Mouse (Mus musculus): Measurements from ENCODE around the gene Wwp2.

Gene Wwp2

GRCm38 (mm10) chr8:107435962-107436831 lies at the start of gene Wwp2:
TSS of gene Wwp2 (plus strand) at chr8:107436365.
- peak; percentile 89 for DNase-seq (ENCODE audit: extremely low spot score, low spot score)

DNA sequence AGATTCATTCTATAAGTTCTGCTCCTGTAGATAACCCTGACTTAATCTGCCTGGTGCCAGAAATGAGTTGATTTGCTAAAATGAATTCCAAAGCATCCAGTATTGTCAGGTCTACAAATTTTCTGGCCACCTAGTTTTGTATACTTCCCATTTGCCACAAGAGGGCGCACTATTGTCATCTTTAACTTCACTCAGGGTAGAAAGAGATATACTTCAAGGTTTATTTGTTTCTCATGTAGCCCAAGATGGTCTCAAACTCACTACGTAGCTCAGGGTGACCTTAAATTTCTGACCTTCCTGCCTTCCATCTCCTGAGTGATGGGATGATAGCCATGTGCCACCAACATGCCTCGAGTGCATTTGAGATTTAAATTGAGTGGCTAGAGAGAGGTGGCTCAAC lies 49.5 kb upstream of the Wwp2 start:
- no peak for DNase-seq (ENCODE audit: extremely low spot score, low spot score)

GRCm38 (mm10) chr8:107387861-107388260 lies 48.3 kb upstream of the Wwp2 start:
- DNase-seq (ENCODE audit: extremely low spot score, low spot score), result no peak

GRCm38 (mm10) chr8:107389557-107389956 lies 46.6 kb upstream of the Wwp2 start:
- DNase-seq (ENCODE audit: extremely low spot score, low spot score), result no peak

DNA sequence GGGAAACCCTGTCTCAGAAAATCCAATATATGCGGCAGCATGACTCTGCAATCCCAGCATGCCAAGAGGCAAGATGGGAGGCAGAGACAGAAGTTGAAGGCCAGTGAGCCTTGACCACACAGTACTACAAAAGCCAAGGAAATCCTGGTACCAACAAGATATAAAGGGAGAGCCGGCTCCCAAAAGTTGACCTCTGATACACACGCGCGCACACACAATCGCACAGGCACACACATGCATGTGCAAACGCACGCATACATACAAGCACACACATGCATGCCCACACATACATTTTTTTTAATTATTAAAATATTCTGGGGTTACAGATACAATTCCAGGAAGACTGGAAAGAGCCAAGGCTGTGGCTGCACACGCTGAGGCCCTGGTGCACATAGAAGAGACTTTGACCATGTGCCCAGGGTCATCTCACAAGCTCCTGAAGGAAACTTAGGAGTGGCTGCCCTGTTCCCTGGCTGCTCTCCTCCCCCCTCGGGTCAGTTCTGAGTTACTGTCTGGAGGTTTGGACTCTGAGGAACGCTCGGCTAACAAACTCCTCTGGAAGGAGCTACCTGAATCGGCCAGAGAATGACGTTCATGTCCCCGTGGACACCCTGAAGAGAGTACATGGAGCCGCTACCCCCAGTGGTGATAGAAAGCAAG lies 45.6 kb upstream of the Wwp2 start:
- DNase-seq (ENCODE audit: extremely low spot score, low spot score), result no peak

GRCm38 (mm10) chr8:107391136-107391516 lies 45.0 kb upstream of the Wwp2 start:
- DNase-seq (ENCODE audit: extremely low spot score, low spot score), result no peak

GRCm38 (mm10) chr8:107395397-107395796 lies 40.8 kb upstream of the Wwp2 start:
- DNase-seq (ENCODE audit: extremely low spot score, low spot score), result no peak

- no peak for DNase-seq (ENCODE audit: extremely low spot score, low spot score)
These were observed 40.0 kb upstream of the Wwp2 start for GRCm38 (mm10) chr8:107396106-107396670.

DNA sequence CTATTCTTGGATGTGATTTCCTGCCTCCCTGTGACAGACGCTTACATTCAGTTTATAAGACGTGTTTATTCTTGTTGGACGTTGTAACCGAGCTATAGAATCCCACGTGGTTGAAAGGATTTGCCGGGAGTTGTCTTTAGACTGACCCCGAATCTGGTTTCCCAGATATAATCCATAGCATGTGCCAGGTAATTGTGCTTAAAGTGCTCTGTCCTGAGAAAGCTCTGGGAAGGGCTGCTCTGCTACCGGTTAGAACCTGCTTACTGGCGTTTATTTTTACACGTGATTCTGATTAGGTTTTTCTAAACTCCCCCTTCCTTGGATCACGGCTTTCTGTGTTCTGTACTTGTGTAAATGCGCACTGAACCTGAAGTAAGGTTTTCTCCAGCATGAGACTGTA lies 38.5 kb upstream of the Wwp2 start:
- DNase-seq (ENCODE audit: extremely low spot score, low spot score), result no peak

- no peak for DNase-seq (ENCODE audit: extremely low spot score, low spot score)
These were observed 36.7 kb upstream of the Wwp2 start for GRCm38 (mm10) chr8:107399495-107399894.

DNA sequence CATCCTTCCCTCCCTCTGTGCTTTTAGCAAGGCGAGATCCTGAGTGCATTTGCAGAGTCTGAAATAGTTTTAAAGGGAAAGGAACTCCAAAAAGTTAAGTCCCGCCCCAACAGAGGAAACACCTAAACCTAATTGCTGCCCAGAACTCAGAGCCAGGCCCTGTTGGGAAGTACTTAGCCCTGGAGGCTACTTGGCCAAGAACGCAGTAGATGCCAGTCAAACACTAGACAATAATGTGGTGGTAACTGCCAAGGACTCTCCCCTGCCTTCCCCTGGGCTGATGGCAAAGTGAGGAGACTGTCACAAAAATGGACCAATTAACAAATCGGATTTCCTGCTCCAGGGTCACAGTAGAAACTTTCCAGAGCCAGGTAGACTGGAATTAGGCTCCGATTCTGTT lies 34.3 kb upstream of the Wwp2 start:
- DNase-seq (ENCODE audit: extremely low spot score, low spot score), result no peak

DNA sequence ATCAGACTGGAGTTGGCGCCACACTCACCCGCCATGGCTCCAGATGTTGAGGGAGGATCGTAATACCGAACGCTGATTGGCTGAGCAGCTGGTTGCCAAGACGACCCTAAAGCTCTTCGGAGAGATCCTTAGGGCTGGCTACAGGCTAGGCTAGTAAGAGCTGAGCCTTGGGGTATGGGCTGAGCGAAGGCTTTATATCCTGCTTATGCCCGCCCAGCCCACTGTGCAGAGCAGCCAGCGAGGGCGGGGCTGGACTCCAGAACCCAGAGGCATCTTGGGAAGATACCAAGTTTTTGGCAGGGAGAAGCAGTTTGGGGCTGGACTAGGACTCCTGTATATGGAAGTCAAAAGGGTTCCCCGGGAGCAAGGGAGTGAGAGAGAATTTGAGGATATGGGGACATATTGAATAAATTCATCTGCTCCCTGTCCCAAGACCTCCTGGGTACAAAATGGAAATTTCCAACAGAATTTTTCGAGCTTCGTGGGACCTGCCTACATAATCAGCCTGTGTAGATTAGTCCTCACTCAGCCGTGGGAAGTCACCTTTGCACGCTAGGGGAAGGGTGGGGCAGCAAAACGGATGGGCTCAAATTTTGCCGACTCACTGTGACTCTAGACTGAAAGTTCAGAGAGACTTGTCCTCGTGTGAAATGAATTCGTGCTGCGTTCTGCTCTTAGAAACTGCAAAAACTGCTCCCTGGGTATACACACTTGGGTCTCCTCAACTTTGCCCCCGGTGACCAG lies 33.0 kb upstream of the Wwp2 start, which contains the start of gene Nqo1:
Gene Nqo1, minus strand, starts transcription at position 169 of the 744 bp plus-strand sequence.
- DNase-seq (ENCODE audit: extremely low spot score, low spot score), result peak; percentile 74

DNA sequence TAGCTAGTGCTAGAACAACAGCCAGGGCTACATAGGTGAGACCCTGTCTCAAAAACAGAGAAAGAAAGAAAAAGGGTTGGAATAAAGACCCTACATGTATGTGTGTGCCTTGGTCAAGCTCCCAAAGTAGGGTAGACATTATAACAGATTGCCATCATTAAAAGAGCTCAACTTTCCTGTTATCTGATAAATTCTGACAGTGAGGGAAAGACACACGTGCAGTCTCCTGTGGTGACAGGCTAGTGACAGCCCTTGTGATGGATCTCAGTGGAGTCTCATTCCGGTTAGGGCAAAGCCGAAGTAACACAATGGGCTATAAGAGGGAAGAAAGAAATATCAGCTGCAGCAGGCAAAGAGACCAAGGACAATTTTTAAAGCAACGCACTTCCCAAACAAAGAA lies 32.1 kb upstream of the Wwp2 start:
- no peak for DNase-seq (ENCODE audit: extremely low spot score, low spot score)

- DNase-seq (ENCODE audit: extremely low spot score, low spot score), result no peak
These were observed 30.2 kb upstream of the Wwp2 start for GRCm38 (mm10) chr8:107405935-107406334.

- DNase-seq (ENCODE audit: extremely low spot score, low spot score), result peak; percentile 39
These were observed 24.8 kb upstream of the Wwp2 start for GRCm38 (mm10) chr8:107411391-107411790.

GRCm38 (mm10) chr8:107412552-107412951 lies 23.6 kb upstream of the Wwp2 start:
- DNase-seq (ENCODE audit: extremely low spot score, low spot score), result no peak

DNA sequence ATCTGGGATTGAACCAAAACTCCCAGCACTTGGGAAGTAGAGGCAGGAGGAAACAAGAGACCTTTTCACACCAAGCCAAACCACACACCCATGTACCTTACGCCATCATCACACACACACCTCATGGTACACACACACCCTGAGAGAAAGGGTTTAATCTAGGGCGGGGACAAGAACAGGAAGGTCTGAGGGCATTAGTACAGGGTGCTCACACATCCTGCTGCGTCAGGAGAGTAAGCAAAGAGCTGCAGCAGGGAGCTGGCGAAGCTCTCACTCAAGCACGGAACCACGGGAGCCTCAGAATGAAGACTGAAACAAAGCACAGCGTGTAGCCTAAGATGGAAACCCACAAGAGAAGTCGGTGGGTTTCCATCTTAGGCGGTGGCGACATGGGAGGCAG lies 22.3 kb upstream of the Wwp2 start:
- no peak for DNase-seq (ENCODE audit: extremely low spot score, low spot score)

- DNase-seq (ENCODE audit: extremely low spot score, low spot score), result no peak
These were observed 19.2 kb upstream of the Wwp2 start for GRCm38 (mm10) chr8:107417001-107417400.

GRCm38 (mm10) chr8:107424176-107424575 lies 12.0 kb upstream of the Wwp2 start:
- no peak for DNase-seq (ENCODE audit: extremely low spot score, low spot score)

DNA sequence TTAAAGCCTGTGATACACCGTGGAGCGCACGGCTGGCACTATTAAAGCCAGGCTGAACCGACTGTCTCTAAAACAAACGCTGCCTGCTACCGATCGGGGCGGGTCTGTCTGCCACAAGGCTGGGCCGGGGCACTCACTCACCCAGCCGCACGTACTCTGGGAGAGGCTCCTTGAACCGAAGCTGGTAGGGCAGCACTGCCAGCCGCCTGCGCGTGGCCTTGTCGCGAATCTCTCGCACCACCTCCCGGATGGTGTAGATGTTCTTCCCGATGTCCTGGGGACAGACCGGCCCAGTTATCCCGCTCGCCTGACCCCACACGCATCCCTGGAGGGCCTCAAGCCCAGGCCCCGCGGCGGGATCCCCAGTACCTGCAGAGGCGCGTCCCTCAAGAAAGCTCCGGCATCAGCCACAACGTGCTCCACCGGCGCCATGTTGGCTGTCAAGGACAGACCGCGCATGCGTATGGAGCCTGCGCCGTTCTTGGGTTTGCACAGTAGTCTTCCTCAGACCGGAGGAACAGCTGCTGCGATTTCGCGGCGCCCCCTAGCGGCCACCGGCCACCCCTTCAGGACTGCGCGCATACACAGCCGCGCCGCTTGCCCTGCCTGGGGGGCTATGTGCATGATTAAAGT lies 11.5 kb upstream of the Wwp2 start, which contains the start of gene Nob1:
Gene Nob1, minus strand, starts transcription at position 455 of the 633 bp plus-strand sequence.
- DNase-seq (ENCODE audit: extremely low spot score, low spot score), result peak; percentile 98

DNA sequence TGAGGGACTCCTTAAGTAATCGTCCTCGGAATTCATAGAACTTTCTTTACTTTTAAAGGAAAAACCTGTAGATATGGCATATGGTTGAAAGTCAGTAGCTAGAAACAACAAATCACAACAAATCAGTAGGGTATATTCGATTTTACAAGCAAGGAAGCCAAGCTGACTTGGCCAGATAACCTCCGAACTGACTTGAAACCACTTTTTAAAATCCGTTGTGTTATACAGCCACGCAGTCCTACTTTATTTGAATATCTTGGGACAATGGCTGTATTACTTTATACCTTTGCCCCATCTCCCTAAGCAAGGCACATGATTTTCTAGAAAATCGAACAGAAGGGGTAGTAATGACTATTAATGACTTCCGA lies 11.0 kb upstream of the Wwp2 start:
- no peak for DNase-seq (ENCODE audit: extremely low spot score, low spot score)

All from neural tube, embryonic 10.5 days (tissue).